Mouse (Mus musculus) cerebellum, adult 11 months (tissue): ENCODE results near the gene Hcn4.

Experiments
- DNase-seq: peaks from one replicate; pipeline ENCODE4 v3.0.0; 2022

Gene Hcn4

GRCm38 (mm10) chr9:58849576-58850315, 26.5 kb downstream of the Hcn4 start:
- no peak for DNase-seq

DNA sequence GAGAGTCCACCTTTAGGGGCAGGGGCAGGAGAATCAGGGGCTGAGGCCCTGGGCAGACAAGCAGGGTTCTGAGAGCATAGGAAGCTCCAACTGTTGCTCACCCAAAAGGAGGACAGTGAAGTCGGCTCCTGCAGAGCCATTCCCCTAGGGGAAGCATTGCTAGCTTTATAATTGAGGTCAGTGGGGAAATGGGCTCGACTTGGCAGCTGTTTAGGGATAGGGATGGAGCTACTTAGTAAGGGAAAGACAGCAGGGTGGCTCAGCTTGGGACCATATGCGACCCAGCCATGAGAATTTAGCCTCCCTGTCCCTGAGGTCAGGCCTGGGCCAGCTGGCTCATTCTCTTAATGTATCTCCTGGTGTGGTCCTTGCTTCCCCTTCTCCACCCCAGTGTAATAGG, 31.7 kb downstream of the Hcn4 start:
- no peak for DNase-seq

GRCm38 (mm10) chr9:58859080-58859635, 35.9 kb downstream of the Hcn4 start:
- no peak for DNase-seq

DNA sequence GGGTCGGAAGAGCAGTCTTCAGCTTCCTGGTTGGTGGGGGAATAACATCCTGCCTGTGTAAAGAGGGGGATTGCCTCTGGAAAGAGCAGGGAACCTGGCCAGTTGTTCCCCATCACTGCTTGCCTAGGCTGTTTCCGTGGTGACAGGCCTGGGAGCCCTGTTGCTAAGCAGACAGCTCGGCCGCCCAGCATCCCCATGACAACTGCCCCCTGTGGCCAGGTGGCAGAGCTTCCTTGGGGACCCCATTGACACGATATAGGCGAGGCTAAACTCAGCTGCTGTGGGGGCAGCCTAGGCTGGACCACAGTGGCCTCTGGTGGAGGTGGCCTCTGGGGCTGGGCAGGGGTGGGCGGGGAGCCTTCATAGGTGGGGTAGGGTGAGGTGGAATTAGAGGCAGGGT, 40.6 kb downstream of the Hcn4 start:
- no peak for DNase-seq

DNA sequence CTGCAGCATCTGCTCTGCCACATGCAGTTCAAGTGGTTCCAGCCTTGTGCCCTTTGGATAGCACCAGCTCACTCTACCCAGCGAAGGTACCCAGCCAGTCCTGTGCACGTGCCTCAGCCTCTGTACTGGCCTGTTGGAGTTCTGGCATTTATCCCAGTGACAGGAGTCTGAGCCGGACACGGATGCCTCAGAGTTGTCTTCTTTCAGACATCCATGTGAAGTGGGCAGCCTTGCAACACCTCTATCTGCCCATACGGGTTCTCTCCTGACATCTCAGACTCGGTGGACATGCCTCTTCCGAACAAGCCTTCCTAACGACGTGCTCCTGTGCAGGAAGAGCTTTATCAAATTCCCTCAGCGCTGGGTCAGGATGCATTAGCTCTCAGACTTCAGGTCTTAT, 47.9 kb downstream of the Hcn4 start:
- DNase-seq = no peak

- DNase-seq = peak; percentile 57
Observed at GRCm38 (mm10) chr9:58873541-58874324, 50.5 kb downstream of the Hcn4 start.

DNA sequence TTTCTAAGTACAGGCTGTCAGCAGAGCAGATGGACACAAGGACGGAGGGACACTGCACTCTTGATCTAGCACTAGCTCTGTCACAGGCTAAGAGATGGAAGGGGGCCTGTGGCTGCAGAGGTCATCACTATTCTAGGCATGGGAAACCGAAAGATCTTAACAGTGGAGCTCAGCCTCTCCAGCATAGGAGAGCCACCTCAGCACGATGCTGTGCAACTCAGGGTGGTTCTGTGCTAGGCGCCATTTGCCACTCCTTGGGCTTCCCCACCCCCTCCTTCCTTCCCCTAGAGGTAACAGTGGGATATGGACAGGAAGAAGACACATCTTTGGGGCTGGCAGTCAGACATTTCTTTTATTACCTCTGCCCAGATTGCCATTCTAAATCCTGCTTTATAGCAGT, 51.1 kb downstream of the Hcn4 start:
- no peak for DNase-seq

DNA sequence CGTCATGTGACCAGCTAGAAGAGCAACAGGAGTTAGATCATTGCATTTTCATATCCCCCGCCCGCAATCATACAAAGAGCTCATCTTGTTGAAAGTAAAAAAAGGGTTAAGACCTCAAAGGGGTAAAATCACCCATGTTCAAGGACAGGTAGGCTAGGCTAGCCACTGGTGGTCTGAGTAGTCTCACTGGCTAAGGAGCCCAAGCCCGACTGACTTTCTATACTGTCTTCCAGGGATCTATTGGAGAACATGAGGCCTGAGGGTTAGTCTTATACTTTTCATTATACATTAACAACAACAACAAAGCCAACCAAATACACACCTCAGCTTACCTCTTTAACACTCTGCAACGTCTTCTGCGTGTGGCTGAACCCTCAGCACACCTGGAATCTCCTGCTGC, 52.2 kb downstream of the Hcn4 start:
- no peak for DNase-seq

DNA sequence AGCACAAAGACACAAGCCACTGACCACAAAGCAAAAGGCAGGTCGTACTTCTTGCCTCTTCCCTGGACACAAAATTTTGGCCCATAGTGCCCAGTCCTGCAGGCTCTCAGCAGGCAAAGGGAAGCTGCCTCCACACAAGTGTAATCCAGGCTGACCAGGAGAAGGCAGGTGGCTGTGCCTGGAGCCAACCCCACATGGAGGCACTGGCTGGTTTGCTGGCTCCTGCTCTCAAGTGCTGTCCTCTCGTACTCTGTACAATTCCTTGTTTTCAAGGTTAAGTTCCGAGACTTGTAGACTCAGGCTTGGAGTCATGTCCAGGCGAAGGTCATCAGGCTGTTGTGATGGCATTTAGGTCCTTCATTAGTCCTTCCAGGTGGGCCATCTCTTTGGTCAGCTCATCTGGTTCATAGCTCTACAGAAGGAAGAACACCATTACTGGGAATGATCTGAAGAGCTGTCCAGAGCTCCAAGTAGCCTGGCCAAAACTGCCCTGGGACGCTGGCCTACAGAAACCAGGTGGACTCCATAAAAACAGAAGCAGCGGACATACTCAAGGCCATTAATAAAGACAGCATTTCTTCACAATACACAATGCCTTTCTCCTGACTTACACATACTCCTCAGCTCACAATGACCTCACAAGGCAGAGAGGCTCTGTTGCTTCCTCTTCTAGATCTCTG, 53.9 kb downstream of the Hcn4 start:
- peak; percentile 75 for DNase-seq

DNA sequence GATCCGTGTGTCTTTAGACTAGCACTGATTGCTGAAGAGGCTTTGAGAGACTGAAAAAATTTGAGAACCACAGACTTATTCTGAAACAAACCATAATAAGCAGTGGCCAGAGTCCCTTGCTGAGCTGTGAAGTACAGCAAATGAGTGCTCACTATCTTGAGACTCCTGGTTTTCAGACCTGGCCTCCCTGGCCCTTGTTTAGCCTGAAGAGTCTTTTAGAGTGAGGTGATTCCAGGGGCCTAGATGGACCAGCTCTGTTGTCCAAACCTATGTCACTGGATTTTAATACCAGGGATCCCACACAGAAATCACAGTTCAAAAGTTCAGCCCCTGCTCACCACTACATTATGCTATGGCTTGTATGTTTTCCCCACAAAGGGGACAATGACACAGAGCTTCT, 56.6 kb downstream of the Hcn4 start:
- DNase-seq = no peak

- no peak for DNase-seq
Observed at GRCm38 (mm10) chr9:58882686-58883085, 59.5 kb downstream of the Hcn4 start.

- DNase-seq = no peak
Observed at GRCm38 (mm10) chr9:58889782-58890448, 66.7 kb downstream of the Hcn4 start.

DNA sequence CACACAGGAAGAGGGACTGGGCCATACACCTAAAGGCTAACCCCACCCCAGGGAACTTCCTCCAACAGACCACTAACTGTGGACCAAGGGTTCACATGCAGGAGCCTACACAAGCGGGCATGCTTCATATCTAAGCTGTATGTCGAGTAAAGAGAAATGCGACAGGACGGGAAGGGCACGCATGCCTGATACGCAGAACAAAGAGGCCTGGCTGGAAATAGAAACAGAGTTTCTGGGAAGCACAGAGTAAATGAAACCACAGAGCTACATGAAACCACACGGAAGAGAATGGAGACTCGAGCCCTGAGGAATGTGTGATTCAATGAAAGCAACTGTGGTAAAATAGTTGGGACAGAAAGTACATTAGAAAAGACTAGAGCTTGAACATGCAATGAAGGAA, 67.7 kb downstream of the Hcn4 start:
- no peak for DNase-seq

DNA sequence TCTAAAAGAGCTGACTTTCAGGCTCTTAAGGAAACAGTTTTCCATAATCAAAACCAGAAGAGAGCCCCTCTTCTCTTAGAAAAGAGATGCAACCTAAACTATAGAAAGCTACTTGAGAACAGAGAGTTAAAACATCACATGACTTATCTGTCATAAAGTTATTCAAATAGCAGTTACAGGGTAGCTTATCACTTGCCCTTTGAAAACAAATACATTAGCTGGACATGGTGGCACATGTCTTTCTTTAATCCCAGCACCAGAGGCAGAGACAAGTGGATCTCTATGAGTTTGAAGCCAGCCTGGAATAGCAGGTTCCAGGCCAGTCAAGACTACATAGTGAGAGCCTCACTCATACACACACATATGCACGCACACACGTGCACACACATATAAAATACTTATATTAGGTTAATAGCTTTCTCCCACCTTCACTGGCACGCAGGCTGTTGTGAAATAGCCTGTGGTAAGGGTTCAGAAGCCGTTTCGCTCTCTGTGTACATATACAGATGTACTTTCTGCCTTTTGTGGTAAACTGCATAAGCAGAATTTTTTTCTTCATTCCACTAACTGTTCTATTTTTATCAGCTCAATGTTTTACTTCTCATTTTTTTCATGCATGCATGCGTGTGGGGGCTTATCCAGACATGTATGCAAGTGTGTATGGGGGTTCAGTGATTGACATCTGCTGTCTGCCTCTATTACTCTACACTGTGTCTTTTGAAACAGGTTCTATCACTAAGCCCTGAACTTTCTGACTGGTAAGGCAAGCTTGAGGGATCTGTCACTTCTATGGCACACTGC, 68.8 kb downstream of the Hcn4 start:
- DNase-seq = no peak

- DNase-seq = no peak
Observed at GRCm38 (mm10) chr9:58899602-58900001, 76.4 kb downstream of the Hcn4 start.

DNA sequence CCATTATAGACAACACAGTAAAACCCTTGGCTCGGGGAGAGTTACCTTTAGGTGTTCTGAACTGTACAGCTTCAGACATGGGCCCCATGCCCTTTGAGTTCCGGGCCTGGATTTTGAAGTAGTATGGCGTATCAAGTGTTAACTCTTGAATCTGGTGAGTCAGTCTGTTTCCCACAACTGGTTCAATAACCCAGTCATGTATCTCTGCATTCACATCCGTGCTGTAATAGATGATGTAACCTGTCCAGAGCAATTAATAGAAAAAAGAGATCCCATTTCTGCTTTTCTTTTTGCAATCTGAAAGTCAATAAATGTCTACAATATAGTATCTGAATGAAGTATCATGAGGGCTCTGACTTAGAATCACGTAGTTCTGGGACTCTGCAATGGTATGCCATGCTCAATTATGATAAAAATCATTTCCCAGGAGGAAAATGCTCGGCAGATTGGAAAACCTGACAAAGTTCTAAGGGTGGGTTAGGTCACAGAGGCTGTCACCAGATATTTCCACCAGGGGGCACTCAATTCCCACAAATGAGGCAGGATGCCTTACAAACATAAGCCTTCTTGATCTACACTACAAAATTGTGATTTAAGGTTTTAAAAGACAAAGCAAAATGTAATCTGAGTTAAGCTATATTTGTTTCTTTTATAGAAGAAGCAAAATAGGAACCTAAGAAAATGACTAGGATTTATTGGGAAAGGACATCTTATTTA, 79.8 kb downstream of the Hcn4 start:
- peak; percentile 19 for DNase-seq
